Mouse (Mus musculus) cerebellum, adult 2 months (tissue): ENCODE measurements around the gene Syne1.

Source experiments
- CTCF ChIP-seq: fragments of 200-500 bp; IDR thresholded peaks from 2 replicates; pipeline ENCODE4 v1.5.1; 2011; ENCODE audit warnings: low read depth, mild to moderate bottlenecking, control low read depth, low read length, moderate library complexity, borderline replicate concordance; ENCODE audit not compliant: insufficient read depth
- POLR2A ChIP-seq: fragments of 200-500 bp; IDR thresholded peaks from 2 replicates; pipeline ENCODE4 v1.6.1; 2011; ENCODE audit warnings: low read length, control low read depth, borderline replicate concordance; ENCODE audit not compliant: insufficient read depth

GRCm38 (mm10) chr10:5368266-5368665 is 183.0 kb downstream of the Syne1 start:
- TF ChIP-seq CTCF (no peak), POLR2A (no peak)
